Mouse (Mus musculus): ENCODE results near the gene Fam117b. TPM values are rescaled to one million over a fixed set of nuclear protein-coding genes. Genes with fewer than 3 reads are reported as not detected.

Fam117b gene
- polyA plus RNA-seq, 1 experiment from 2014 or later = 5.9 TPM

- DNase-seq (ENCODE audit: low spot score) = peak; percentile 8
These were observed 54.5 kb downstream of the Fam117b start for GRCm38 (mm10) chr1:59967291-59967690.

GRCm38 (mm10) chr1:59986626-59987025, 73.8 kb downstream of the Fam117b start:
- no peak for DNase-seq (ENCODE audit: low spot score)

GRCm38 (mm10) chr1:59987399-59988040, 74.7 kb downstream of the Fam117b start:
- no peak for DNase-seq (ENCODE audit: low spot score)

GRCm38 (mm10) chr1:59995646-59996045, 82.8 kb downstream of the Fam117b start:
- no peak for DNase-seq (ENCODE audit: low spot score)

GRCm38 (mm10) chr1:59997352-59997751, 84.5 kb downstream of the Fam117b start:
- DNase-seq (ENCODE audit: low spot score) = no peak

- DNase-seq (ENCODE audit: low spot score) = no peak
These were observed 87.5 kb downstream of the Fam117b start for GRCm38 (mm10) chr1:60000319-60000718.

GRCm38 (mm10) chr1:60007337-60007736, 94.5 kb downstream of the Fam117b start:
- DNase-seq (ENCODE audit: low spot score) = no peak

- no peak for DNase-seq (ENCODE audit: low spot score)
These were observed 95.9 kb downstream of the Fam117b start for GRCm38 (mm10) chr1:60008743-60009142.

- DNase-seq (ENCODE audit: low spot score) = no peak
These were observed 101.0 kb downstream of the Fam117b start for GRCm38 (mm10) chr1:60013779-60014178.

- no peak for DNase-seq (ENCODE audit: low spot score)
These were observed 102.7 kb downstream of the Fam117b start for GRCm38 (mm10) chr1:60015511-60015910.

GRCm38 (mm10) chr1:60016136-60016611, 103.4 kb downstream of the Fam117b start:
- DNase-seq (ENCODE audit: low spot score) = peak; percentile 21

GRCm38 (mm10) chr1:60017031-60017469, 104.2 kb downstream of the Fam117b start:
- DNase-seq (ENCODE audit: low spot score) = no peak

Other genes with a start within 250 kb of the Fam117b start
- gene Sumo1, start 242.2 kb upstream of the Fam117b start, polyA plus RNA-seq (2015; fragmentation: Nextera tagmentation; extraction: Ambion mirVana) = 462 and 481 TPM in 2 replicates
- gene Nop58, start 228.0 kb upstream of the Fam117b start, polyA plus RNA-seq (2015; fragmentation: Nextera tagmentation; extraction: Ambion mirVana) = 251 and 273 TPM in 2 replicates
- gene Bmpr2, start 149.6 kb upstream of the Fam117b start, polyA plus RNA-seq (2015; fragmentation: Nextera tagmentation; extraction: Ambion mirVana) = 2.7 and 3.4 TPM in 2 replicates
- 1.7 and 3.1 TPM in 2 replicates for gene Ica1l, start 130.2 kb downstream of the Fam117b start, polyA plus RNA-seq (2015; fragmentation: Nextera tagmentation; extraction: Ambion mirVana)
- 5.0 and 5.8 TPM in 2 replicates for gene Carf, start 185.2 kb downstream of the Fam117b start, polyA plus RNA-seq (2015; fragmentation: Nextera tagmentation; extraction: Ambion mirVana)
- 111 and 132 TPM in 2 replicates for gene Wdr12, start 185.6 kb downstream of the Fam117b start, polyA plus RNA-seq (2015; fragmentation: Nextera tagmentation; extraction: Ambion mirVana)

Data from thymus, postnatal 0 days (tissue).